Mouse (Mus musculus) neural tube, embryonic 15.5 days (tissue): ENCODE data around the gene Apold1. TPM values are rescaled to one million over a fixed set of nuclear protein-coding genes. Genes with fewer than 3 reads are reported as not detected.

Source experiments
- ATAC-seq: fragments of 200-750 bp; cut with Nextera tagmentation; 2 replicates; pipeline ENCODE4 v1.8.0; 2017; ENCODE audit warnings: mild to moderate bottlenecking, moderate TSS enrichment, moderate library complexity; ENCODE audit not compliant: low FRiP score
- H3K27ac ChIP-seq: fragments of 300-500 bp; sonication (generic); replicated peaks from 2 replicates; pipeline ENCODE4 v1.5.1; 2015; ENCODE audit warnings: mild to moderate bottlenecking, inconsistent platforms
- H3K27me3 ChIP-seq: fragments of 300-500 bp; sonication (generic); replicated peaks from 2 replicates; pipeline ENCODE4 v1.6.1; 2015; ENCODE audit warnings: inconsistent platforms
- H3K36me3 ChIP-seq: fragments of 300-500 bp; sonication (generic); 2 replicates; pipeline ENCODE4 v1.6.1; 2015; ENCODE audit warnings: inconsistent platforms
- H3K4me1 ChIP-seq: fragments of 300-500 bp; sonication (generic); 2 replicates; pipeline ENCODE4 v1.6.1; 2015; ENCODE audit warnings: inconsistent platforms
- H3K4me2 ChIP-seq: fragments of 300-500 bp; sonication (generic); 2 replicates; pipeline ENCODE4 v1.6.1; 2015; ENCODE audit warnings: inconsistent platforms, mild to moderate bottlenecking, moderate library complexity
- H3K4me3 ChIP-seq: fragments of 300-500 bp; sonication (generic); replicated peaks from 2 replicates; pipeline ENCODE4 v1.5.1; 2015; ENCODE audit warnings: mild to moderate bottlenecking, inconsistent platforms
- H3K9ac ChIP-seq: fragments of 300-500 bp; sonication (generic); replicated peaks from 2 replicates; pipeline ENCODE4 v1.6.1; 2015; ENCODE audit warnings: mild to moderate bottlenecking, inconsistent platforms
- H3K9me3 ChIP-seq: fragments of 300-500 bp; sonication (generic); replicated peaks from 2 replicates; pipeline ENCODE4 v1.6.1; 2016; ENCODE audit warnings: inconsistent platforms
- WGBS: fragments of 180-500 bp; shearing (Covaris S2); methylation state at CpG from one replicate; pipeline ENCODE4 v1.1.7; 2015; ENCODE audit warnings: mixed read lengths; 5-methylcytosine and 5-hydroxymethylcytosine counted together
- polyA plus RNA-seq: library from polyadenylated mRNA; unstranded; fragments of >200 nt; fragmentation: Nextera tagmentation; extraction: Ambion mirVana; gene quantifications from 2 replicates; pipeline ENCODE4 v1.2.1, GENCODE M21; 2015

The Apold1 gene
- polyA plus RNA-seq, 1 experiment from 2014 or later = 4.1 TPM

DNA sequence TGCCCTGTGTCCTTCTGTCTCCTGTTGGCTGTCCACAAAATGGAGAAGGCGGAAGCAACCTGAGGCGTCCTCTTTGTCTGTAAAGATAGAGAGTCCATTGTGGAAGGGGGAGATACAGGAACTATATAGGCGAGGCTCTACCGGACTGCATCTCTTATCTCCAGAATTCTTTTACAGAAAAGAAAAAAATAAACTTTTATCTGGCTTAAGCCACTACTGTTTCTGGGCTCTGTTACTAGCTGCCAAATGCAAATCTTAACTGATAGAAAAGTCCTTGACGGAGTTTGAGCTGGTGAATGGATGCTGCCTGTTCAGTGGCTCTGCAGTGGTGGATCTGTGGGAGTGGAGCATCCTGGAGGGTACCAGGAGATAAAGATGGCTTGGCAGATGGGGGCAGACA lies 30.2 kb upstream of the Apold1 start:
- H3K27ac ChIP-seq = no peak overlapping the region
- no peak overlapping the region for H3K4me3 ChIP-seq
- no peak overlapping the region for H3K4me2 ChIP-seq
- peaks cover 6% of the 10 kb centered on the region; the same call in 1 of the 2 replicates for H3K4me1 ChIP-seq
- no peaks in the 10 kb centered on the region for H3K36me3 ChIP-seq
- no peak for ATAC-seq
- H3K27me3 ChIP-seq = no peaks in the 10 kb centered on the region
- no peaks in the 10 kb centered on the region for H3K9me3 ChIP-seq
- H3K9ac ChIP-seq = no peak overlapping the region
- WGBS = 90% methylated on average over 5 of the region's 5 CpGs

DNA sequence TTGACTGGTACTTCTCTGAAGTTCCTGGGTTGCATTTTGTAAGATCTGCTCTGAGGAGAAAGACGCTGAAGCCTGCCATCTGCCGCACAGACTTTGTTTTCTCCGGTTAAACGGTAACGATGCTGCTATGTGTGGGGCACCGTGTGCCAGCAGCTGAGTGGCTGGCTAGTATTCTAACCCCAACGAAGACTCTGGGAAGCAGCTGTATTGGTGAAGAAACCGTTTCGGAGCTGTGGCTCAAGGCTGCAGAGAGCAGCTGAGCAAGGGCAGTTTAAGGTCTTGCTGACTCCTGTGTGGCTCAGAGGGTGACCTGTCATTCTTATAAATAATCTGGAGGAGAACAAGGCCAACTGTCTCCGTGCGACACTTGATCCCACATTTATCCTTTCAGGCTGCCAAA lies 27.5 kb upstream of the Apold1 start:
- Histone ChIP-seq H3K4me2 (no peak overlapping the region), H3K9ac (no peak overlapping the region), H3K27me3 (no peaks in the 10 kb centered on the region), H3K4me1 (peaks cover 6% of the 10 kb centered on the region; the same call in 1 of the 2 replicates), H3K4me3 (no peak overlapping the region), H3K27ac (no peak overlapping the region), H3K36me3 (no peaks in the 10 kb centered on the region), H3K9me3 (no peaks in the 10 kb centered on the region)
- peak; percentile 8; the same call in 1 of the 2 replicates for ATAC-seq
- WGBS = 43% methylated on average over 11 of the region's 11 CpGs

DNA sequence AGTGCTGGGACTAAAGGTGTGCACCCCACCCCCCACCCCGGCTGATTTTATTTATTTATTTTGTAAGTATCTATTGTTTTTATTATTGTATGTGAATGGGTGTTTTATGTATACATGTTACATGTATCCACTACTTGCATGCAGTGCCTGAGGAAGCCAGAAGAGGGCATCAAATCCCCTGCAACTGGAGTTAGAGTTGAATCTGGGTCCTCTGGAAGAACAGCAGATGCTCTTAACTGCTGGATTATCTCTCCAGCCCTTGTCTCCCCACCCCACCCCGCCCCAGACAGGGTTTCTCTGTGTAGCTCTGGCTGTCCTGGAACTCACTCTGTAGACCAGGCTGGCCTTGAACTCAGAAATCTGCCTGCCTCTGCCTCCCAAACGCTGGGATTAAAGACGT lies 25.1 kb upstream of the Apold1 start:
- Histone ChIP-seq H3K4me1 (peaks cover 9% of the 10 kb centered on the region; the same call in 1 of the 2 replicates), H3K4me2 (no peak overlapping the region), H3K4me3 (no peak overlapping the region), H3K27me3 (no peaks in the 10 kb centered on the region), H3K36me3 (no peaks in the 10 kb centered on the region), H3K27ac (no peak overlapping the region), H3K9me3 (no peaks in the 10 kb centered on the region), H3K9ac (no peak overlapping the region)
- 89% methylated on average over 4 of the region's 4 CpGs for WGBS
- no peak for ATAC-seq

DNA sequence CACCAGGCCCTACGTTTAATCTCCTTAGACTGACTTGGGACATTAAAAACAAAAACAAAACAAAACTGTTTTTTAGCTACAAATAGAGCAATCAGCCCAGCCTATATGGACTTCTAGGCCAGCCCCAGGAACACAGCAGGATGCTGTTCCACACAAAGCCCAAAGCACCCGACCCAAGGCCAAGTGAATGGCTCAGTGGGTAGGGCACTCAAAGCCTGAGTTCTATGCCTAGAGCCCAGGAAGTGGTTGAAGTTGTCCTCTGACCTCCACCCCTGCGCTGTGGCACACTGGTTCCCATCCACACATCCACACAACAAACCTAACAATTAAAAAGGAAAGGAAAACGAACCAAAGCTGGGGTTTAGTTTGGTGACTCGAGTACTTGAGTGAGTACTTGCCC lies 20.2 kb upstream of the Apold1 start:
- no peaks in the 10 kb centered on the region for H3K27me3 ChIP-seq
- H3K9me3 ChIP-seq = no peaks in the 10 kb centered on the region
- no peaks in the 10 kb centered on the region for H3K36me3 ChIP-seq
- ATAC-seq = no peak
- H3K27ac ChIP-seq = no peak overlapping the region
- H3K4me2 ChIP-seq = no peak overlapping the region
- H3K4me1 ChIP-seq = 0 out of 2 replicates have a peak, but pooled peaks cover 3% of the 10 kb centered on the region
- H3K4me3 ChIP-seq = no peak overlapping the region
- no peak overlapping the region for H3K9ac ChIP-seq
- 57% methylated on average over 5 of the region's 5 CpGs for WGBS

DNA sequence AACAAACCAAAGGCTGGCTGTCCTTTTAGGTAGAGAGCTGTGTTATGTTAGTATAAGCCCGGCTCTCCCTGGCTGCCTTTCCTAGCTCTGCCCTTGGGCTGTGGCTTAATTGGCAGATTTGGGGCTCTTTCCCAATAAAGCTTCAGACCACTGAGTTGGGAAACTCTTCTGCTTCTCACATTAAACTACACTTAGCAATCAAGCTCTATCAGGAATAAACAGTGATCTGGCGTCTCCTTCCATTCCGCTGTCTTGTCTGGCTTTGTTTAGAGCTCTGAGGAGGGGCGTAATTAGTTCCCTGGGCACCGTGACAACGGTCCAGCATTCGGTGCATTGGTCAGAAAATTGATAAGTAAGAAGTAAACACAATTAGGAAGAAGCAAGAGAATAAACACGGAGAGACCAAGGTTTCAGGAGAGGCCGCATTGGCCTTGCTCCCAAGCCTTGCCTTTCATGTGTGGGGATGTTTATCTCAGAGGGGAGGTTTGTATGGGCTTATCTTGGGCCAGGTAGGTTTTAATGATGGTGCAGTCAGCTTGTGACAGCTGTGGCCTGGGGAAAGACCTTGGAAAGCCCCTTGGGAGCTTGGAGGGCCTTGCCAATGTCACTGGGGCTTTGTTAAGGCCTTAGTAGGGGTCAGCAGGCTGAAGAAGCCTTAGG lies 19.5 kb upstream of the Apold1 start:
- no peak overlapping the region for H3K9ac ChIP-seq
- H3K36me3 ChIP-seq = no peaks in the 10 kb centered on the region
- H3K4me2 ChIP-seq = no peak overlapping the region
- 48% methylated on average over 9 of the region's 9 CpGs for WGBS
- no peak overlapping the region for H3K27ac ChIP-seq
- H3K9me3 ChIP-seq = no peaks in the 10 kb centered on the region
- ATAC-seq = no peak
- H3K27me3 ChIP-seq = no peaks in the 10 kb centered on the region
- 0 out of 2 replicates have a peak, but pooled peaks cover 3% of the 10 kb centered on the region for H3K4me1 ChIP-seq
- no peak overlapping the region for H3K4me3 ChIP-seq

DNA sequence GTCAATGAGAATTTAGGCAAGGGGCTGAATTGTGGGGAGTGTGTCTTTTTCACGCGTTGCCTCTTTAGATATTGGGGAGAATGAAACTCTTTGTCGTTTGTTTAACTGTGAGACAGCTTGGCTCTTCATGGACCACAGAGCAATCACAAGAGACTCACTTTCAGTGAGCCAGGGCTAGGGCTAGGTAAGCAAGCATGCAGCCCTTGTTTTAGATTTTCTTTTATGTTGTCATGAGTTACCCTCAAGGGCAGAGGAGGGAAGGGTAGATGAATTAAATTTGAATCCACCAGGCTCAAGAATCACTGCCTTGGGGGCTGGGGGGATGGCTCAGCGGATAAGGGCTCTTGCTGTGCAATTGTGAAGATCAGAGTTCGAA lies 19.0 kb upstream of the Apold1 start:
- H3K36me3 ChIP-seq = no peaks in the 10 kb centered on the region
- ATAC-seq = no peak
- H3K27ac ChIP-seq = no peak overlapping the region
- H3K4me3 ChIP-seq = no peak overlapping the region
- WGBS = 36% methylated on average over 5 of the region's 5 CpGs
- no peak overlapping the region for H3K9ac ChIP-seq
- H3K27me3 ChIP-seq = no peaks in the 10 kb centered on the region
- no peak overlapping the region for H3K4me2 ChIP-seq
- H3K9me3 ChIP-seq = no peaks in the 10 kb centered on the region
- 0 out of 2 replicates have a peak, but pooled peaks cover 3% of the 10 kb centered on the region for H3K4me1 ChIP-seq

DNA sequence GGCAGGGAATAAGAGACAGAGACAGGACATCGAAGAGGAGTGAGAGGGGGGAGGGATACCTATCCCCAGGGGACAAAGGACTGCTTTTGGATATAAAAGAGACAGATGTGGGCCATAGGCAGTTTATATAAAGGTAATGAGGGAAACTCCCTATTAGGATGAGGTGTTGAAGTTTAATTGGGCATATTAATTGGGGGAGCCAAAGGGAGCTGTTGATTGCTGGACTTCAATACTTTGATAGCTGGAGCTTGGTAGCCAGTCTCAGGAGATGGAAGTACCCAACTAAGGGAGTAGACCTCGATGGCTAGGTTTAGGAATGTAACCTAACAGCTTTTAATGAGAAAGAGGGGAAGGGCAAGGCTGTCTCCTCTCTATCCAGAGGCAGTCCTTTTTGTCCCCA lies 17.6 kb upstream of the Apold1 start:
- no peak overlapping the region for H3K4me2 ChIP-seq
- no peaks in the 10 kb centered on the region for H3K36me3 ChIP-seq
- WGBS = 73% methylated on average over 2 of the region's 2 CpGs
- H3K4me3 ChIP-seq = no peak overlapping the region
- H3K27ac ChIP-seq = no peak overlapping the region
- ATAC-seq = no peak
- H3K9me3 ChIP-seq = no peaks in the 10 kb centered on the region
- no peak overlapping the region for H3K9ac ChIP-seq
- 0 out of 2 replicates have a peak, but pooled peaks cover 3% of the 10 kb centered on the region for H3K4me1 ChIP-seq
- no peaks in the 10 kb centered on the region for H3K27me3 ChIP-seq

DNA sequence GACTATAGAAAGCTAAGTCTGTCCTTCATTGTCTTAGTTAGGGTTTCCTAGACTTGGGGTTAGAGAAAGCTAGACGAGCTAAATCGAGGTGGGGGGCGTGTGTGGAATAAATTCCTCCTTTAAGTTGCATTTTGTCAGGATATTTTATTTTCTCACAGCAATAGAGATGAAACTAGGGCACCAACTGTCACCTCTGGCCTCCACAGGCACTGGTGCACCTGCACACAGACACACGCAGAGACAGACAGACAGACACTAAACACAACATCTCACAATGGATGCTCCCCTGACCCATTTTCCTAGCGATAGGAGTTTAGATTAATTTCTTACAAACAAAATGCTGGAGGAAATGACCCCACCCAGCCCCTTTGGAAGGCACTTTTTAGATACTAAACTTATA lies 14.8 kb upstream of the Apold1 start:
- H3K4me3 ChIP-seq = no peak overlapping the region
- no peaks in the 10 kb centered on the region for H3K27me3 ChIP-seq
- no peak for ATAC-seq
- no peak overlapping the region for H3K27ac ChIP-seq
- H3K4me1 ChIP-seq = no peaks in the 10 kb centered on the region
- no peaks in the 10 kb centered on the region for H3K36me3 ChIP-seq
- no peak overlapping the region for H3K9ac ChIP-seq
- H3K9me3 ChIP-seq = no peaks in the 10 kb centered on the region
- WGBS = 89% methylated on average over 5 of the region's 5 CpGs
- H3K4me2 ChIP-seq = no peak overlapping the region

DNA sequence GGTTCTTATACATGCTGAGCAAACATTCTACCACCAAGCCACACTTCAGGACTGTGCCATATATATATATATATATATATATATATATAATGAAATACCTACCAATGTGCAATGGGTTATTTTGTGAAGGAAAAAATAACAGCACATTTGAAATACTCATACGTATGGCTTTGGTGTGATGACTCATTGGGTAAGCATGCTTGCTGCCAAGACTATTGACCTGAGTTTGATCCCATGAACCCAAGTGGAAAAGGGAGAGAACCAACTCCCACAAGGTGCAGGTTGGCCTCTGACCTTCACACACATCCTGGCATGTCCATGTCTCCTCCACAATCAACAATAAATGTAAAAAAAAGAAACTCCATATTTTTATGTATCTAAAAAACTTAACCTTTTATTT lies 13.2 kb upstream of the Apold1 start:
- WGBS = 87% methylated on average over 1 of the region's 1 CpGs
- Histone ChIP-seq H3K4me2 (no peak overlapping the region), H3K27ac (no peak overlapping the region), H3K27me3 (no peaks in the 10 kb centered on the region), H3K36me3 (no peaks in the 10 kb centered on the region), H3K9me3 (no peaks in the 10 kb centered on the region), H3K9ac (no peak overlapping the region), H3K4me3 (no peak overlapping the region), H3K4me1 (no peaks in the 10 kb centered on the region)
- no peak for ATAC-seq

DNA sequence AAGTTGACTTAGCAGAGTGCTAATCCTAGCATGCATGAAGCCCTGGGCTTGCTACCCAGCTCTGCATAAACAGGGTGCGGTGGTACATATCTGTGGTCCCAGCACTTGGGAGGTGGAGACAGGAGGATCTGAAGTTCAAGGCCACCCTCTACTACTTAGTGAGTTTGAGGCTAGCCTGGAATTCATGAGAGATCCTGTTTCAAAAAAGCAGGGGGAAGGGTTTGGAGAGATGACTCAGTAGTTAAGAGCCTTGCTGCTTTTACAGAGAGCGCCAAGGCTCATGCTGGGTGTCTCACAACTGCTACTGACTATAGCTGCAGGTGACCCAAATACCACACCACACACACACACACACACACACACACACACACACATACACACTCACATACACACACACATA lies 12.0 kb upstream of the Apold1 start:
- Histone ChIP-seq H3K4me1 (no peaks in the 10 kb centered on the region), H3K36me3 (no peaks in the 10 kb centered on the region), H3K4me2 (no peak overlapping the region), H3K27ac (no peak overlapping the region), H3K4me3 (no peak overlapping the region), H3K27me3 (no peaks in the 10 kb centered on the region), H3K9me3 (no peaks in the 10 kb centered on the region), H3K9ac (no peak overlapping the region)
- no peak for ATAC-seq
- 88% methylated on average over 2 of the region's 2 CpGs for WGBS

DNA sequence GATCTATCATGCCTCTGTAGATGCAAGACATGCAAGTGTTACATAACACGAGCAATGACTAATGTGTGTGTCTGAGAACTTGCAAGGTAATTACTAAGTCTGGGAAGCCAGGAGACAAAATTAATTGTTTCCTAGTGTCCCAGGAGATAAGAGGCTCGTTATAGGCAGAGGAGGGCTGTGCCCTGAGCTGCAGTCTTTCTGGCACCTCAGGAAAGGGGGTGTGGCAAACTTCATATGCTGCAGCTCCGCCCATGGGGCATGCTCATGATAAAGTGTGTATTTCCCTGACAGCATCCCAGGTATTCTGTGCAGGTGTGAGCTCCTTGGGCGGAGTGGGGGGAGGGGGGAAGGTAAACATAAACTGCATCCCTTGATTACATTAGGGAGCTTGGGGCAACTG lies 9.4 kb upstream of the Apold1 start:
- H3K4me1 ChIP-seq = 0 out of 2 replicates have a peak, but pooled peaks cover 5% of the 10 kb centered on the region
- no peak overlapping the region for H3K27ac ChIP-seq
- H3K27me3 ChIP-seq = no peaks in the 10 kb centered on the region
- H3K9ac ChIP-seq = no peak overlapping the region
- no peaks in the 10 kb centered on the region for H3K9me3 ChIP-seq
- no peak for ATAC-seq
- WGBS = 51% methylated on average over 4 of the region's 4 CpGs
- no peaks in the 10 kb centered on the region for H3K36me3 ChIP-seq
- no peak overlapping the region for H3K4me3 ChIP-seq
- no peak overlapping the region for H3K4me2 ChIP-seq

DNA sequence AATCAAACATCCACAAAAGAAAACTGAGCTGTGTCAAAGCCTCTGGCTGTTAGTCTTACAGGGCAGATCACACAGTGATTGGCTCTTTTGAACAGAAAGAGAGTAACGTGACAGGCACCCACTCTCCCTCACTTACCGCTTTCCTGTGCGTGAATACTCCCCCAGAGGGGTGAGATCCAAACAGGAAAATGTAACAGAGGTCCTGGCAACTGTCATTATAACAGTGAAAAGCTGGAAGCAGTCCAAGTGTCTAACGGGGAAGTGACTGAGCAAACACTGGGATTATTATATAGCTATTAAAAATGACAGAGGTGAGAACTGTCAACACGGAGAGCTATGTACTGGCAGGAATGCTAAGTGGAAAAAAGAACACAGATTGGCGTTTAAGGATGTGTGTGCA lies 4.9 kb upstream of the Apold1 start:
- 40% methylated on average over 6 of the region's 6 CpGs for WGBS
- no peak overlapping the region for H3K4me3 ChIP-seq
- no peak for ATAC-seq
- H3K4me1 ChIP-seq = peaks cover 8% of the 10 kb centered on the region
- H3K9me3 ChIP-seq = no peaks in the 10 kb centered on the region
- no peaks in the 10 kb centered on the region for H3K27me3 ChIP-seq
- H3K4me2 ChIP-seq = no peak overlapping the region
- H3K9ac ChIP-seq = no peak overlapping the region
- no peaks in the 10 kb centered on the region for H3K36me3 ChIP-seq
- H3K27ac ChIP-seq = no peak overlapping the region
